In the genomic region with DNA sequence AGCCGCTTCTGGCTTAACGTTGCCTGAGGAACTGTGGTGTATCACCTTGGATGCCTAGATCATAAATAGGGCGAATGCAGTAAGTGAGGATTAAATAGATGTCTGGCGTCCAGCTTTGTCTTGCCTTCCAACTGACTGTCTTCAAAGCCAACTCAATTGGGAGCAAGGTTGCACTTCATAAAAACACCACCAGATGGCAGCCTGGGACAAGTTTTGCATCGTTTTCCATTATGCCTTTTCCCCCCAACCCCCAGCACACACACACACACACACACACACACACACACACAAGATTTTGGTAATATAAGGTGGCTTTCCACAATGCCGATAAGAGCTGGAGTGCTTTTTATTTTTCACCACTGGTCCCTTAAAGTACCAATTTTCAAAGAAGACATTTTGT, we compare ENCODE assay signal across 7 mouse cellular contexts.
DNase-seq lines count a peak whose midpoint lies in the region; TF ChIP-seq lines count a peak whose summit lies in the region.
"Not testable (repeated sequence)": the region's sequence is repeated elsewhere in the genome, so short reads cannot be mapped to it uniquely, and the experiment has no call there.

No protein-coding gene starts in this region.

- TF ChIP-seq POLR2A in cortical plate, adult 2 months (IDR thresholded peaks at IDR 0.05; ENCODE audit: extremely low read depth, insufficient read depth, low read length): not testable (repeated sequence)

- H3K4me1 ChIP-seq in cortical plate, adult 2 months (ENCODE audit: control insufficient read depth, insufficient read depth, low read length): not testable (repeated sequence)

- H3K27ac ChIP-seq in cortical plate, adult 2 months (ENCODE audit: insufficient read depth, low read length); layer of hippocampus, adult 2 months: not testable (repeated sequence)

- TF ChIP-seq CTCF in cortical plate, adult 2 months (IDR thresholded peaks at IDR 0.05; ENCODE audit: extremely low read depth, insufficient read depth, low read length): peak; percentile 14; the same call in 1 of the 2 replicates
- peak; percentile 25 for TF ChIP-seq CTCF in layer of hippocampus, adult 2 months (conservative IDR thresholded peaks at IDR 0.05)

- H3K4me3 ChIP-seq in cortical plate, adult 2 months (ENCODE audit: insufficient read depth, low read length); layer of hippocampus, adult 2 months: not testable (repeated sequence)

- peak; percentile 12 for DNase-seq in adrenal gland, postnatal 10 days
- peak; percentile 0 for DNase-seq in kidney, adult 9 months
- DNase-seq in layer of hippocampus, adult 2 months (ENCODE audit: low spot score in 2 of 2): peak in 1 of 2 experiments; percentile 33
- peak; percentile 51 to 55 for DNase-seq in left cerebral cortex, adult 18-20 months (ENCODE audit: low spot score in 2 of 2)
- DNase-seq in retina, adult 2 months (ENCODE audit: low read depth, low spot score): peak; percentile 13
- peak; percentile 1 to 2 for DNase-seq in right cerebral cortex, postnatal 36 days (ENCODE audit: low spot score in 2 of 2)
